Mouse (Mus musculus) erythroblast, embryonic 14.5 days (primary cell): Measurements from ENCODE around the gene Gm17334.

ENCODE experiments used
- GATA1 ChIP-seq: IDR thresholded peaks from 2 replicates; pipeline ENCODE4 v1.6.1; 2012; ENCODE audit warnings: low read length, inconsistent platforms, mixed read lengths
- TAL1 ChIP-seq: IDR thresholded peaks from 3 replicates; pipeline ENCODE4 v1.6.1; 2012; ENCODE audit warnings: low read length, inconsistent platforms, mixed read lengths

GRCm38 (mm10) chr11:53792986-53793385 lies 20.0 kb upstream of the Gm17334 start:
- TF ChIP-seq GATA1 (no peak), TAL1 (no peak)
